Mouse (Mus musculus) left cerebral cortex, adult 18-20 months (tissue): ENCODE measurements at regions not wholly inside any gene's neighbourhood (a gene's known extent, or its start where the extent isn't known, plus 50 kb on each side); places are given as distances from the start of the nearest gene placed in this dataset.

ENCODE experiments used
- DNase-seq, 2 experiments: peaks; one replicate each; pipeline ENCODE4 v3.0.0; 2021 to 2022; ENCODE audit warnings: low spot score in 2 of 2, mixed read lengths in 1 of 2

DNA sequence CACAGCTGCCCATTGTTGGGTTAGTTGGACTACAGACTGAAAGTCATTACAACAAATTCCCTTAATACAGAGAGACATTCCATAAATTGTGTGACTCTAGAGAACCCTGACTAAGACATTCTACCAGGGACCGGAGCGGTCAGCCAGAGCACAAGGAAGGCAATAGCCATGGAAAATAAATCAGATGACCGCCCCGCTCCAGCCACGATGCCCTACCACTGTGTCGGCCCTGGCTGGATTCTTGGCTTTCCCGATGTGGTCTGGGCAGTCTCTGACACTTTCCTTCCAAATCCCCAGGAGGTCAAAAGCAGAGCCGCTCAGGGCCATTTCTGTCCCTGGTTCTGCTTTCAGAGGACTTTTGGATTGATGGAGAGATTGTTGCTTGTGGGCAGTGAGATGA, 57.8 kb downstream of the Lsm3 start:
- DNase-seq = no peak

DNA sequence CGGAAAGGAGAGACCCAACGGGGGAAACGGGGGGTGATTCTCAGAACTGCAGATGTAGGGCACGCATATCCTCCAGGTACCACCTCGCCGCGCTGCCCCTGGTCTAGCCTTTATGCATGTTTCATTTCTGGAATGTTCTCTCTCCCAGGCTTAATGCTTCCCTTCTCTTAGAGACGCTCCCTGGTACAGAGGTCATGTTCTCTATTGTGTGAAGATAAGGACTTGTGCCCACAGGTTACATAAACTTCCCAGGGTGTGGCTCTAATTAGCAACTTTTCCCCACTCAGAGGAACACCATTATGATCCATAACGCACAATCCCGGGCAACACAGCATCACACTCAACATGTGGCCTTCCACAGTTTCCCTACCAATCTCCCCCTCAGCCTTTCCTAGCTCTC, 58.7 kb downstream of the Lsm3 start:
- DNase-seq = no peak

GRCm38 (mm10) chr6:91575662-91576364, 60.1 kb downstream of the Lsm3 start:
- peak; percentile 75 to 80 for DNase-seq

- peak; percentile 56 to 59 for DNase-seq
Observed at GRCm38 (mm10) chr6:91576906-91577305, 61.2 kb downstream of the Lsm3 start.

DNA sequence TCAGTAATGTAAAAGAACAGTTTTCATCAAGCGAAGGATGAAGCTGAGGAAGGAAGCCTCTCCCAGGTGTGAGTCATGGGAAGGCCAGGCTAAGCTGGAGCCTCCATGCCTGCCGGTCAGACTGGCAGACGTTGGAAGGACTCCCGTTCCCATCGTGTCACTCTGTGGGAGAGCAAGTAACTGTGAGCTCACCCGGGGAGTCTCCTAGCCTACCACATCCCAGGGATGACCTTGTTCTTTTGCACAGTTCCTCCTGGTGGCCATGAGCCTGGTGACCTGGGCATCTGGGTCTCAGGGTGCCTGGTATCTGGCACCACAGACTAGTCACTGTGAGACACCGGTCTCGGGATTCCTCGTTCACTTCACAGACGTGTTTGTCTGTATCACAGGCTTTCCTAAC, 63.9 kb downstream of the Lsm3 start:
- no peak for DNase-seq

DNA sequence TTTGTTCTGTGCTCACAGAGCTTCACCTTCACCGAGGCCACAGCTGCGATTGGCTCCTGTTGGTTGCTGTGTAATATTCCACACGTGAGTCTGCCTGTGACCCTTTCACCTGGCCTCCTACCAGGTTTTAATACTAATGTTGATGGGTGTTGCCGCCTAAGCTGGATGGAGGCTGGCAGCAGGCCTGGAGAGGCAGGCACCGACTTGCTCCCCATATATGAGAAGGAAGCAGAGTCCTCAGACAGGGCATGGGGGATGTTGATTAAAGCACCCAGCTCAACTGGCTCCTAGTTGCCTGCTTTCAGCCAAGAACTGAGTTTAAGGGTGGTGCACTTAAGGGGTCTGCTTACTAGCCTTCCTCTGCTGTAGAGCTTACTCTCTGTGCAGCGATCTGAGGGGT, 64.9 kb downstream of the Lsm3 start:
- no peak for DNase-seq

DNA sequence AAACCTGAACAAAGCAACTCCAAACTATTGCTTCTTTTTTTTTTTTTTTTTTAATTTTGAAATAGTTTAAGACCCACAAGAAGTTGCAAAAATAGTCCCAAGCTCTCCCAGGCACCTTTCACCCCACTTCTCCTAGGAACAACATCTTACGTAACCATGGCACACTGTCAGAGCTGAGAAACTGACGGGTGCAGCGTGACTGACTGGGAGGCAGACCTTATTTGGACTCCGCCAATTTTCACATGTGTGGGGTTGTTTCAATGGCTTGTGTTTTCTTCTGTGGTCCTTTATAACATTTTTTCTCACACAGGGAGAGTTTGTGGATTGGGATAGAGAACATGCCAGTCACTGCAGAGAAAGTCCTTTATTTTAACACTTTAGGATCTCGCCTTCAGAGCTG, 66.6 kb downstream of the Lsm3 start:
- DNase-seq = no peak

- no peak for DNase-seq
Observed at GRCm38 (mm10) chr6:91583346-91583745, 67.6 kb downstream of the Lsm3 start.

GRCm38 (mm10) chr6:91585543-91585942, 69.8 kb downstream of the Lsm3 start:
- no peak for DNase-seq

GRCm38 (mm10) chr6:91589181-91589580, 73.5 kb downstream of the Lsm3 start:
- DNase-seq = no peak

- DNase-seq = no peak
Observed at GRCm38 (mm10) chr6:91590395-91590794, 74.7 kb downstream of the Lsm3 start.

- DNase-seq = no peak
Observed at GRCm38 (mm10) chr6:91590806-91591571, 75.3 kb downstream of the Lsm3 start.

- no peak for DNase-seq
Observed at GRCm38 (mm10) chr6:91592651-91593050, 76.9 kb downstream of the Lsm3 start.

DNA sequence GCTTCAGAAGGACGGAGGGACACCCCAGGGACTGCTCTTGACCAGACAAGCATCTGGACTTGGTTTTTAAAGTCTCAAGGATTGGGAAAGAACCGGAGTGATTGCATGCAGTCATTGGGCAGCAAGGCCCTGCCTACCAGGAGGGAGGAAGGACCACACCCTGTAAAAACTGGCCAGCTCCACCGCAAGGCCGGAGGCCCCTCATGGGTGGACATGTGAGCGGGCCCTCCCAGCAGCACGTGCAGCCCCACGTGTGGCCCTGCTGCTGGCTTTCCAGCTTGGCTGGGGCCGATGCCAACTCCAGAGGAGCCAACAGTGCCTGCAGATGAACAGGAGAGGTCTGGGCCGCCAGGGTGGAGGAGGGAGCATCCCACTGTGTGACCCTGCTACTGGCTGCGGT, 83.2 kb downstream of the Lsm3 start:
- DNase-seq = peak; percentile 42 to 53

DNA sequence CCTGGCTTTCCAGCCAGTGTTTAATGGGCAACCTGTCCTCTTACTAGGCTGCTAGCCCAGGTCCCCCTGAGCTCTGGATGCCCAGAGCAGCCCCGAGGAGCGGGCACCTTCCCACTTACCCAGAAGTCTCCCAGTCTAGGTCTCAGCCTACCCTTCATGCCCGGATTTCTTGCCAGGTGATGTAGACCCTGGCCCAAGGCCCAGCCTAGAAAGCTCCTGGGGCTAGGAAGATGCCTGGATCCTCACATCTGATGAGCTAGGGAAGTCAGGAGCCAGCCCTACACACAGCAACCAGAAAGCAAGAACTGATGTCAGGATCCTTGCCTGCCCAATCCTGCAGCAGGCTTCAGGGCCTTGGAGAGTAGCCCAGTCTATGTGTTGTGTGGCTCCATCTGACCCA, 83.7 kb upstream of the Slc6a6 start:
- DNase-seq = no peak

DNA sequence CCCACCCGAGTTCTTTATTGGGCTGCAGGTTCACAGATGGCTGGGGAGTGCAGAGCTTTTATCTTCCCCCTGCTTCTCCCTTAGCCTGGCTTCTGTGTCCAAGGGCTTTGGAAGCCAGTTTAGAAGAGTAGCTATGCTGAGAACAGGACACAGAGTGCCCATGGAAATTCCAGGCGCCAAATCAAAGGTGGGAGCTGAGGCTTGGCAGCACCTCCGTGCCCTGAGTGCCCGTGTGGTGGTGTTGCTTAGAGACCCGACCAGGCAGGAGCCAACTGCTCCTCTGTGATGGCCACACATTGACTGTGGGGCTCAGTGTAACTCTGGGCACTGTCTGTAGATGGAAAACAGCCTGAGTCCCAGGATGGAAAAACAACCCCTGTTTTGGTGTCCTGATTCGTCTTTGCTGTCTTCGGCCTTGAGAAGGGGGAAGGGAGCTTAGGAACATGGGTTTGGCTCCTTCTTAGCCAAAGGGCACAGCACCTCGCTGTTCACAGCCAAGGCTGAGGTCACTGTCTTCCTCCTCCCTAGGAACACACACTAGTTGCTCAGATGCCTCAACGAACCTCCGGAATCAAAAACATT, 77.1 kb upstream of the Slc6a6 start:
- DNase-seq = no peak

GRCm38 (mm10) chr6:91607613-91608272, 76.1 kb upstream of the Slc6a6 start:
- no peak for DNase-seq

- no peak for DNase-seq
Observed at GRCm38 (mm10) chr6:91609671-91610070, 74.2 kb upstream of the Slc6a6 start.

GRCm38 (mm10) chr6:91615022-91615421, 68.8 kb upstream of the Slc6a6 start:
- no peak for DNase-seq

DNA sequence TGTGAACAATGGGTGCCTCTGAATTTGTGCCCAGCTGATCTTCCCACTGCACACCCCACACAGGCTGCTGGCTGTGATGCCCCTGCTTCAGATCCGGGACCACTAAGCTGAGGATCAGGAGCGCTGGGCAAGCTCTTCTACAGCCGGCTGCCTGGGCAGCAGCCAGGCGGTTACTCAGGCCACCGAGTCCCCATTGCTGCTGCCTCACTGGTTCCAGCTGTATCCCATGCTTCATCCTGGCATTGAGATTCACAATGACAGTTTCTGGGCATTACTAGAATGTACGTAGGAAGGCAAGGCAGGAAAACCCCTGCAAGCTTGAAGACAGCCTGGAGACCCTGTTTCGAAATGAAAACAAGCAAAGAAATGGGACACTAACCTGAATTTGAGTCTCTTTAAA, 67.3 kb upstream of the Slc6a6 start:
- peak; percentile 10 to 11 for DNase-seq

- peak; percentile 54 to 58 for DNase-seq
Observed at GRCm38 (mm10) chr6:91617031-91617596, 66.7 kb upstream of the Slc6a6 start.

DNA sequence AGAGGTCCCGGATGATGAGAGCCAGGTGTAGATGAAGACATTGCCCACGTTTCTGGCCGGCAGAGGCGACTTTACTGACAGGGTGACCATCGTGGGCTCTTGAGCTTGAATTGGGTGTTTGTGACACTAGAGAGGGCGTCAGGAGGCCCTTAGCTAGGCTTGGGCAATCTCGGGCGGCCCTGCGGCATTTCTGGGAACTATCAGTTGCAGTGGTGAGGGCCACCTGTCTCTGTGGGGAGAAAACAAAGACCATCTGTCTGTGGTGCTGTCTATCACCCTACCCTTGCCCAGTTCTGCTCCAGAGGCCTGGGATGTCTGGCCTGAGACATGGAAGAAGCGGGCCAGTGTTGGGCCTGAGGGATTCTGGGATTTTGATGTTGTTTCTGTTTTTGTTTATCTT, 66.2 kb upstream of the Slc6a6 start:
- no peak for DNase-seq
